Mouse (Mus musculus): ENCODE measurements around the gene Car8. TPM values are rescaled to one million over a fixed set of nuclear protein-coding genes. Genes with fewer than 3 reads are reported as not detected.

The Car8 gene
- polyA plus RNA-seq (2012; rRNA removed), result 4.5 and 11.1 TPM in 2 replicates

GRCm38 (mm10) chr4:8238560-8239305, at the start of gene Car8:
TSS of gene Car8 (minus strand) at chr4:8239041.

Data from central nervous system, embryonic 18 days (tissue).